Mouse (Mus musculus) intestine, postnatal 0 days (tissue): ENCODE results near the gene Mypn. TPM values are rescaled to one million over a fixed set of nuclear protein-coding genes. Genes with fewer than 3 reads are reported as not detected.

Experiments
- ATAC-seq: fragments of 200-750 bp; cut with Nextera tagmentation; 2 replicates; pipeline ENCODE4 v1.8.0; 2017; ENCODE audit warnings: mild to moderate bottlenecking, moderate TSS enrichment, moderate library complexity
- H3K27ac ChIP-seq: fragments of 300-500 bp; sonication (generic); 2 replicates; pipeline ENCODE4 v1.5.1; 2014; ENCODE audit warnings: mild to moderate bottlenecking, low read depth, low read length, moderate library complexity
- H3K27me3 ChIP-seq: fragments of 300-500 bp; sonication (generic); replicated peaks from 2 replicates; pipeline ENCODE4 v1.6.1; 2014; ENCODE audit warnings: low read length, mixed read lengths; ENCODE audit not compliant: control insufficient read depth, insufficient read depth
- H3K36me3 ChIP-seq: fragments of 300-500 bp; sonication (generic); 2 replicates; pipeline ENCODE4 v1.6.1; 2014; ENCODE audit warnings: mild to moderate bottlenecking, moderate library complexity; ENCODE audit not compliant: control insufficient read depth, insufficient read depth
- H3K4me1 ChIP-seq: fragments of 300-500 bp; sonication (generic); replicated peaks from 2 replicates; pipeline ENCODE4 v1.6.1; 2014; ENCODE audit warnings: antibody characterized with exemption, low read length, mixed read lengths; ENCODE audit not compliant: control insufficient read depth, insufficient read depth
- H3K4me2 ChIP-seq: fragments of 300-500 bp; sonication (generic); replicated peaks from 2 replicates; pipeline ENCODE4 v1.6.1; 2014; ENCODE audit warnings: low read depth, mild to moderate bottlenecking, moderate library complexity
- H3K4me3 ChIP-seq: fragments of 300-500 bp; sonication (generic); 2 replicates; pipeline ENCODE4 v1.5.1; 2014; ENCODE audit warnings: low read depth, low read length
- H3K9ac ChIP-seq: fragments of 300-500 bp; sonication (generic); 2 replicates; pipeline ENCODE4 v1.6.1; 2014; ENCODE audit warnings: mild to moderate bottlenecking, low read depth, low read length
- H3K9me3 ChIP-seq: fragments of 300-500 bp; sonication (generic); 2 replicates; pipeline ENCODE4 v1.6.1; 2016; ENCODE audit warnings: mixed run types; ENCODE audit not compliant: control insufficient read depth
- CTCF ChIP-seq: sonication (generic); IDR thresholded peaks from 2 replicates; pipeline ENCODE4 v1.5.1; 2016; ENCODE audit warnings: low read depth, mild to moderate bottlenecking, control low read depth, antibody characterized with exemption, moderate library complexity
- WGBS: fragments of 180-500 bp; shearing (Covaris S2); extraction: QIAGEN DNeasy Blood & Tissue Kit; methylation state at CpG from one replicate; pipeline ENCODE4 v1.1.7; 2014; 5-methylcytosine and 5-hydroxymethylcytosine counted together
- polyA plus RNA-seq: library from polyadenylated mRNA; unstranded; fragments of >200 nt; fragmentation: Nextera tagmentation; extraction: Ambion mirVana; gene quantifications from 2 replicates; pipeline ENCODE4 v1.2.1, GENCODE M21; 2015

Mypn gene
- polyA plus RNA-seq, 1 experiment from 2014 or later: 0.03 TPM

GRCm38 (mm10) chr10:63236663-63237062 lies 32.9 kb upstream of the Mypn start:
- H3K9ac ChIP-seq: no peak overlapping the region
- no peak overlapping the region for H3K4me2 ChIP-seq
- H3K27ac ChIP-seq: no peak overlapping the region
- no peak for TF ChIP-seq CTCF
- no peaks in the 10 kb centered on the region for H3K4me1 ChIP-seq
- 88% methylated on average over 6 of the region's 6 CpGs for WGBS
- H3K9me3 ChIP-seq: no peaks in the 10 kb centered on the region
- no peaks in the 10 kb centered on the region for H3K36me3 ChIP-seq
- no peak overlapping the region for H3K4me3 ChIP-seq
- no peaks in the 10 kb centered on the region for H3K27me3 ChIP-seq
- ATAC-seq: 0 out of 2 replicates have a peak, but pooled peaks have one; percentile 36

- H3K4me1 ChIP-seq: no peaks in the 10 kb centered on the region
- H3K27ac ChIP-seq: no peak overlapping the region
- no peaks in the 10 kb centered on the region for H3K27me3 ChIP-seq
- ATAC-seq: no peak
- no peaks in the 10 kb centered on the region for H3K9me3 ChIP-seq
- H3K4me3 ChIP-seq: no peak overlapping the region
- WGBS: 85% methylated on average over 8 of the region's 8 CpGs
- H3K9ac ChIP-seq: no peak overlapping the region
- no peak for TF ChIP-seq CTCF
- no peak overlapping the region for H3K4me2 ChIP-seq
- H3K36me3 ChIP-seq: no peaks in the 10 kb centered on the region
These were observed 32.1 kb upstream of the Mypn start for GRCm38 (mm10) chr10:63235889-63236288.

GRCm38 (mm10) chr10:63234133-63234532 lies 30.4 kb upstream of the Mypn start:
- WGBS: 85% methylated on average over 5 of the region's 5 CpGs
- no peak for TF ChIP-seq CTCF
- H3K27me3 ChIP-seq: no peaks in the 10 kb centered on the region
- ATAC-seq: no peak
- H3K27ac ChIP-seq: no peak overlapping the region
- no peak overlapping the region for H3K9ac ChIP-seq
- H3K4me3 ChIP-seq: no peak overlapping the region
- H3K4me2 ChIP-seq: no peak overlapping the region
- H3K9me3 ChIP-seq: no peaks in the 10 kb centered on the region
- H3K36me3 ChIP-seq: no peaks in the 10 kb centered on the region
- no peaks in the 10 kb centered on the region for H3K4me1 ChIP-seq

- H3K27ac ChIP-seq: no peak overlapping the region
- H3K4me2 ChIP-seq: no peak overlapping the region
- H3K9me3 ChIP-seq: no peaks in the 10 kb centered on the region
- H3K4me1 ChIP-seq: no peaks in the 10 kb centered on the region
- H3K27me3 ChIP-seq: no peaks in the 10 kb centered on the region
- H3K9ac ChIP-seq: no peak overlapping the region
- no peaks in the 10 kb centered on the region for H3K36me3 ChIP-seq
- no peak overlapping the region for H3K4me3 ChIP-seq
- TF ChIP-seq CTCF: no peak
- 40% methylated on average over 5 of the region's 5 CpGs for WGBS
- no peak for ATAC-seq
These were observed 27.9 kb upstream of the Mypn start for GRCm38 (mm10) chr10:63231630-63232029.

- no peak for TF ChIP-seq CTCF
- ATAC-seq: no peak
- H3K4me2 ChIP-seq: no peak overlapping the region
- WGBS: 36% methylated on average over 3 of the region's 5 CpGs
- H3K27me3 ChIP-seq: no peaks in the 10 kb centered on the region
- no peak overlapping the region for H3K9ac ChIP-seq
- no peaks in the 10 kb centered on the region for H3K9me3 ChIP-seq
- no peak overlapping the region for H3K27ac ChIP-seq
- no peaks in the 10 kb centered on the region for H3K36me3 ChIP-seq
- no peak overlapping the region for H3K4me3 ChIP-seq
- H3K4me1 ChIP-seq: no peaks in the 10 kb centered on the region
These were observed 27.1 kb upstream of the Mypn start for GRCm38 (mm10) chr10:63230854-63231253.

GRCm38 (mm10) chr10:63230266-63230665 lies 26.5 kb upstream of the Mypn start:
- no peak overlapping the region for H3K27ac ChIP-seq
- no peak overlapping the region for H3K4me2 ChIP-seq
- H3K9me3 ChIP-seq: no peaks in the 10 kb centered on the region
- no peaks in the 10 kb centered on the region for H3K36me3 ChIP-seq
- H3K27me3 ChIP-seq: no peaks in the 10 kb centered on the region
- WGBS: 80% methylated on average over 7 of the region's 7 CpGs
- ATAC-seq: no peak
- no peak overlapping the region for H3K9ac ChIP-seq
- TF ChIP-seq CTCF: no peak
- H3K4me1 ChIP-seq: no peaks in the 10 kb centered on the region
- no peak overlapping the region for H3K4me3 ChIP-seq

- H3K36me3 ChIP-seq: no peaks in the 10 kb centered on the region
- no peaks in the 10 kb centered on the region for H3K27me3 ChIP-seq
- H3K9ac ChIP-seq: no peak overlapping the region
- H3K9me3 ChIP-seq: no peaks in the 10 kb centered on the region
- ATAC-seq: no peak
- WGBS: 64% methylated on average over 12 of the region's 12 CpGs
- no peak overlapping the region for H3K4me2 ChIP-seq
- no peak overlapping the region for H3K27ac ChIP-seq
- no peak for TF ChIP-seq CTCF
- H3K4me3 ChIP-seq: no peak overlapping the region
- no peaks in the 10 kb centered on the region for H3K4me1 ChIP-seq
These were observed 20.6 kb upstream of the Mypn start for GRCm38 (mm10) chr10:63224341-63224740.
